Mouse (Mus musculus) erythroblast, embryonic 14.5 days (primary cell): ENCODE measurements around the gene Ankrd61. TPM values are rescaled to one million over a fixed set of nuclear protein-coding genes. Genes with fewer than 3 reads are reported as not detected.

Source experiments
- H3K27me3 ChIP-seq: 2 replicates; pipeline ENCODE4 v1.6.1; 2012; ENCODE audit warnings: inconsistent platforms; ENCODE audit not compliant: control insufficient read depth
- H3K36me3 ChIP-seq: 2 replicates; pipeline ENCODE4 v1.6.1; 2012; ENCODE audit warnings: mild to moderate bottlenecking, inconsistent platforms; ENCODE audit not compliant: control insufficient read depth
- H3K4me1 ChIP-seq: 2 replicates; pipeline ENCODE4 v1.6.1; 2012; ENCODE audit warnings: inconsistent platforms; ENCODE audit not compliant: control insufficient read depth
- H3K4me3 ChIP-seq: replicated peaks from 2 replicates; pipeline ENCODE3; 2012; ENCODE audit warnings: moderate library complexity, mild to moderate bottlenecking, inconsistent platforms
- H3K9me3 ChIP-seq: 2 replicates; pipeline ENCODE4 v1.6.1; 2012; ENCODE audit warnings: low read length, inconsistent platforms, mixed read lengths; ENCODE audit not compliant: control insufficient read depth
- GATA1 ChIP-seq: IDR thresholded peaks from 2 replicates; pipeline ENCODE4 v1.6.1; 2012; ENCODE audit warnings: low read length, inconsistent platforms, mixed read lengths
- TAL1 ChIP-seq: IDR thresholded peaks from 3 replicates; pipeline ENCODE4 v1.6.1; 2012; ENCODE audit warnings: low read length, inconsistent platforms, mixed read lengths
- polyA plus RNA-seq: library from polyadenylated mRNA; stranded (reverse); fragments of >175 nt; gene quantifications from 2 replicates; pipeline ENCODE4 v1.2.3, GENCODE M21; 2012

Gene Ankrd61
- polyA plus RNA-seq: not detected in 2 replicates

DNA sequence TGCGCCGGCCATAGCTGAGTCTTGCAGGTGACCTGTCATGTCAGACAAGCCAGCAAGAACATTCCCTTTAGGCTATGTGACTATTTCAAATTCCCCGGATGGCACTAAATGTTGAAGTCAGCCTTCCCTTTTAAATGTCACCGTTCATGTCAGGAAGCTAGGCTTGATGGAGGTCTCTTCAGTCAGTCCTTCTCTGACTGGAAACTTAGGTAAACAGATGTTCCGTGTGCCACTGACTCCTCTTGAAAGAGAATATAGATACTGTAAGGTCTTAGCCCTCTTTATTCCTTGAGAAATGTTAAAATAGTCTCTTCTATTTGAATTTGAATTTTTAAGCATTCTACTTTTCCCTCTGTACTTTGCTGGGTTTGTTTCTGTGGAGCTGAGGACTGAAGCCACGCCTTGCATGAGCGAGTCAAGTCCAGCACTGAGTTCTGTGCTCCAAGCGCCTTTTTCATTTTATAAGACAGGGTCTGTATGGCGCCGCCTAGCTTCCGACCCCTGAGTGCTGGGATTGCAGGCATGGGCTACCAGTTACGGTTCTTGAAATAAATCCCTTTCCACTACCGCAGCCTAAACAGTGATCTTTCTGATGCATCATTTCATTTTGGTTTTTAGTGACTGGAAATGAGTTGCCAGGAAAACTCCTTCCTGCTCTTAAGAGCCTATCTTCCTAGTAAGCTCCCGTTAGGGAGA is at the start of gene Ankrd61:
TSS of gene Ankrd61 (minus strand) at position 51 of the 696 bp plus-strand sequence.
- Histone ChIP-seq H3K27me3 (no peaks in the 10 kb centered on the region), H3K36me3 (peaks cover 100% of the 10 kb centered on the region), H3K4me3 (no peak within 1 kb of the TSS), H3K4me1 (peaks cover 20% of the 10 kb centered on the region), H3K9me3 (no peaks in the 10 kb centered on the region)
- no peak for TF ChIP-seq GATA1
- no peak for TF ChIP-seq TAL1

DNA sequence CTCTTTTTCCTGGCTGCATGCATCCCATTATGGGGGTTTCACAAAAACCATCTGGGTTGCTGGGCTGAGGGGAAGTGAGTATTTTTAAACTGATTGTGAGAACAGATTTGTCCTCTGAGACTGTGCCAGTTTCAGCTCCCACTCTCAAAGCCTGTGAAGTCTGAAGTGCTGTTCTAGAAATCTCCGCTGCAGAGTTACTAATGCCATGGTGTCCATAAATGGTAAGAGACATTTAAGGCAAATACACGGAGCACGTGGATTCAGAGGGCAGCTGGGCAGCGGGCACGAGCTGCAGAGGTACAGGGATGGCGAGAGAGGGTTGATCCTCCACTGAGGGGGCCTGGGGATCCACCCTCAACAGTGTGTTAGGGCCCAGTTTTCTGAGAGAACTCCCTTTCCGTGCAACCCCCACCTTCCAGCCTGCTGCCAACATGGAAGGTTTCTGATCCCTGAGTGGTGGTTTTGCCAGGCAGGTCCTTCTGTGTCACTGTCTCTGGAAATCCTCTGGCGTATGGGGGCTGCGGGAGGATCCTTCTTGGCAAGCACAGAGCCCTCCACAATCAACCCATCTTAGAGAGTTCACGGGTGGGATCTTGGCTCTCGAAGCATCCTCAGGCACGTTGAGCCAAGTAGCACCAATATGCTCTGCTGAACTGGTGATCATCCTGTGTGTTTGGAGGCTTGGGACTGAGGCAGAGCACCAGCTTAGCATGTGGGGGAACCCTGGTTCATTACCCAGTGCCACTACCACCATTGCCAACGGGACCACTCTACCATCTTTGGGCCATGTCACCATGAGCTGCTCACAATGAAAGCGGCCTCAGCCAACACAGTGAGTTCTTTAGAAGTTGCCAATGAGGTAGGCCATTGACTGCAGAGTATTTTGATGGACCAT is 46.0 kb upstream of the Ankrd61 start:
- no peak for TF ChIP-seq TAL1
- TF ChIP-seq GATA1: no peak
- Histone ChIP-seq H3K4me1 (peaks cover 3% of the 10 kb centered on the region), H3K27me3 (peaks cover 4% of the 10 kb centered on the region; the same call in 1 of the 2 replicates), H3K9me3 (peaks cover 2% of the 10 kb centered on the region; the same call in 1 of the 2 replicates), H3K4me3 (no peak overlapping the region), H3K36me3 (no peaks in the 10 kb centered on the region)

DNA sequence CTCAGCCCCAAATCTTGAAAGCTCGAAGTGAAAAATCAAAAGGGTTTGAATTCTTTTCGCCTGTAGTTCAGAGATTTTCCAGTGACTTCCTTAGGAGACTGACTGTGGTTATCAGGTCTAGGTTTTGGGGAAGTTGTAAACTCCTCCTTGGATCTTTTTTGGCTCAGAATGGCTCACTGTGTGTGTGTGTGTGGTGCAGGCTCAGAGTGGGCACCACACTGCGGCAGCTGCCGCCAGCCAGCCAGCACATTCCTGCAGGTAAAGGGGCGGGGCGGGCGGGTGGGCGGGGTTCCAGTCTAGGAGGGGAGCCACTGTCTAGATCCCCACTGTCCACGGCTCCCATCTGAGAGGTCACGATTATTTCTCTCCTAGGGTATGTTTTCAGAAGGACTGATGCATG is 44.1 kb upstream of the Ankrd61 start:
- H3K9me3 ChIP-seq: peaks cover 2% of the 10 kb centered on the region; the same call in 1 of the 2 replicates
- H3K36me3 ChIP-seq: no peaks in the 10 kb centered on the region
- peaks cover 8% of the 10 kb centered on the region for H3K4me1 ChIP-seq
- H3K4me3 ChIP-seq: no peak overlapping the region
- H3K27me3 ChIP-seq: peaks cover 4% of the 10 kb centered on the region; the same call in 1 of the 2 replicates
- no peak for TF ChIP-seq GATA1
- no peak for TF ChIP-seq TAL1

DNA sequence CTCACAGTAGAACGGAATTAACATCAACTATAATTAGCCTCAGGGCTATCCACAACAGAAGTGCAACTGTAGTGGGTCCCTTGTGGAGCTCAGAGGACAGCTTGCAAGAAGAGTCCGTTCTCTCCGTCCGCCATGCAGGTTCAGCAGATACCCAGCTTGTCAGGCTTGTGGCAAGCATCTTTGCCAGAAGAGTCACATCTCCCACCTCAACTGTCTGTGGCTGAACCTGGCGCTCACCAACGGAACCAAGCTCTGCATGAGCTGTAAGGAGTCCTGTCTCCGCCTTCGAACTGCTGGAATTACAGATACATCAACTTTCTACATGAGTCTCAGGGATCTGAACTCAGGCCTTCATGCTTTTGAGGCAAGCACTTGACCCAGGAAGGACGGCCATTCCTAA is 38.7 kb upstream of the Ankrd61 start:
- TF ChIP-seq GATA1: no peak
- TF ChIP-seq TAL1: no peak
- H3K4me1 ChIP-seq: peaks cover 13% of the 10 kb centered on the region
- no peak overlapping the region for H3K4me3 ChIP-seq

DNA sequence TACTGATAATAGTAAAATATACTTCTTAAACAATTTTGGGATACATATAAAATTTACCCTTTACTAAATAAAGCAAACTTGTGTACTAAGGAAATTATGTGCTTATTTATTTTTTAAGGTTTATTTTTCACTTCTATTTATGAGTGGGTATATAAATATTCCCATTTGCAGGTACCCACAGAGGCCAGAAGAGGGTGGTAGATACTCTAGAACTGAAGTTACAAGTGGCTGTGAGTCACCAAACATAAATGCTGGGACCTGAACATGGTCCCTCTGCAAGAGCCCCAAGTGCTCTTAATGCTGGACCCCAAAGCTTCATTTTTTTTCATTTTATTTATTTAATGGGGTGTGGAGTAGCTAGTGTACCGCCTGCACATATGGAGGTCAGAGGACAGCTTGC is 36.4 kb upstream of the Ankrd61 start:
- Histone ChIP-seq H3K36me3 (peaks cover 46% of the 10 kb centered on the region), H3K27me3 (no peaks in the 10 kb centered on the region), H3K4me1 (peaks cover 10% of the 10 kb centered on the region), H3K9me3 (no peaks in the 10 kb centered on the region), H3K4me3 (no peak overlapping the region)
- TF ChIP-seq GATA1 (no peak), TAL1 (no peak)

More for the DNA sequence above, 38.7 kb upstream of the Ankrd61 start:
- Histone ChIP-seq H3K27me3 (no peaks in the 10 kb centered on the region; the same call in 1 of the 2 replicates), H3K36me3 (peaks cover 24% of the 10 kb centered on the region), H3K9me3 (peaks cover 2% of the 10 kb centered on the region; the same call in 1 of the 2 replicates)

DNA sequence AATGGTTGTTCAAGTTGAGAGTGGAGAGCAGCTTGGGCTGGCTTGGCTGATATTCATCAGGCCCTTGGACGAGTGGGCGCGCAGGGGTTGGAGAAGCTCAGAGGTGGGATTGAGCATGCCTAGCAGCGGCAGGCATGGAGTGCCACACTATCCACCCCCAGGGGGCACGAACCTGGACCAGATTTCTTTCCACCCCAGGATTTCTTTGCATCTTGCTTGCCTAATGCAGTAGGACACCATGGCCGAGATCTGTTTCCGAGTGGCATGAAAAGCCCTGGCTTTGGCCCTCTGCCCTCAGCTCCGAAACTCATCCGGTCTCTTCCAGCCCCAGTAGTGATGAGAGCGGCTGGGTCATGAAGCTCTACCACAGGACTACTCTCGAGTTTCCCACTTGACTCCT is 35.9 kb upstream of the Ankrd61 start:
- Histone ChIP-seq H3K36me3 (peaks cover 50% of the 10 kb centered on the region), H3K27me3 (no peaks in the 10 kb centered on the region), H3K9me3 (no peaks in the 10 kb centered on the region), H3K4me3 (no peak overlapping the region), H3K4me1 (peaks cover 10% of the 10 kb centered on the region)
- TF ChIP-seq GATA1: no peak
- TF ChIP-seq TAL1: no peak

DNA sequence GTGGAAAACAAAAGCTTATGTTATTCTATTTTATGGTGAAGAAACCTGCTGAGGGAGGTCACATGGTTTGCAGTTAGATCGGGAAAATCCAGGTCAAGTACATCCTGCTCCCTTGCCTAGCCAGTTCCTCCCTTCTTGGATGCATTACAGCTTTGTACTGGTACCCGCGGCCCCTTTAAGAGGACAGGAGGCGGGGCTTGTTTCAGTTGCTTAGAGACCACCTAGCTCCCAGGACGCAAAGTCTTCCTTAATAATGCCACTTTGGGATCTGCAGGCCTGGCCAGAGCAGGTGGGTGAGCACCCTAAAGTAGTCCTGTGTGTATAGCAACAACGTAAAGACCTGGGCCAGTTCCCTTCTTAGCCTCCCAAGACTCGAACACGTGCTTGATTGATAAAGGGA is 35.3 kb upstream of the Ankrd61 start, which contains the start of gene Rsph10b:
TSS of gene Rsph10b (plus strand) at position 205 of the 400 bp plus-strand sequence.
- Histone ChIP-seq H3K27me3 (no peaks in the 10 kb centered on the region), H3K9me3 (no peaks in the 10 kb centered on the region), H3K36me3 (peaks cover 56% of the 10 kb centered on the region), H3K4me1 (peaks cover 10% of the 10 kb centered on the region), H3K4me3 (no peak within 1 kb of the TSS)
- TF ChIP-seq GATA1: no peak
- TF ChIP-seq TAL1: no peak

DNA sequence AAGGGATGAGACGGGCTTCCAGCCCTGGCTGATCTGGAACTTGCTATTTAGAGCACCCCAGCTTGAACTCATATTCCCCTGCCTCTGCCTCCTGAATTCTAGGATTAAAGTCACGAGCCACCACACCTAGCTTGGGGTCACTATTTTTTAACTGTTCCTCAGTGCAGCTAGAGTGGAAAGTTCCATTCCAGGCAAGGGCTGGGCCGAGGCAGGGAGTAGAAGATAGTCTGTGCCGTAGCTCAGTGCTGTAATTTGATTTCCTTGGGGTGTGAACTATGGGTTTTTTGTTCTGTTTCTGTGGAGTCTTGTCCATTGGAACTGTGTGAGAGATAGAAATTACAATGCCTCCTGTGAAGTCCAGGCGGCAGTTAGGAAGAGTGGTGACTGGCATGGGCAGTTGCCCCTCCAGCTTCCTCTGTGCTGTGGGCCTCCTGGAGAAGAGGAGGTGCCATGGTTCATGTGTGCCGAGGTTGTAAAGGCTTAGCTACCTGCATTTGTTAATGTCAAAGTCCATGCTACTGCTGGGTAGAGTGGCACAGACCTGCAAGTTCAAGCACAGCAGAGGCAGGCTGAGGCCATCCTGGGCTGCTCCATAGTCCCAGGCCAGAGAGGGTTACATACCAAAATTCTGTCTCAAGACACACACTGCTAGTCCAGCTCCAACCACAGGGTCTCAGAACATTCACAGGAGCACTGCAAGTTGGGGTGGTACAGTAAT is 34.5 kb upstream of the Ankrd61 start:
- Histone ChIP-seq H3K27me3 (no peaks in the 10 kb centered on the region), H3K9me3 (no peaks in the 10 kb centered on the region), H3K4me3 (no peak overlapping the region), H3K4me1 (peaks cover 6% of the 10 kb centered on the region), H3K36me3 (peaks cover 64% of the 10 kb centered on the region)
- TF ChIP-seq GATA1: no peak
